Mouse (Mus musculus) kidney, adult 9 months (tissue): ENCODE results near the gene Suds3.

Source experiments
- DNase-seq: peaks from one replicate; pipeline ENCODE4 v3.0.0; 2022

The Suds3 gene

GRCm38 (mm10) chr5:117115836-117116366, at the start of gene Suds3:
TSS of gene Suds3 (minus strand) at chr5:117116113.
- DNase-seq, result peak; percentile 98

GRCm38 (mm10) chr5:117164923-117165322, 49.0 kb upstream of the Suds3 start:
- no peak for DNase-seq

GRCm38 (mm10) chr5:117164516-117164915, 48.6 kb upstream of the Suds3 start:
- DNase-seq, result no peak

GRCm38 (mm10) chr5:117163790-117164189, 47.9 kb upstream of the Suds3 start:
- no peak for DNase-seq

GRCm38 (mm10) chr5:117160499-117160898, 44.6 kb upstream of the Suds3 start:
- peak; percentile 28 for DNase-seq

- DNase-seq, result no peak
Observed at GRCm38 (mm10) chr5:117159805-117160291, 43.9 kb upstream of the Suds3 start.

GRCm38 (mm10) chr5:117159326-117159725, 43.4 kb upstream of the Suds3 start:
- DNase-seq, result no peak

GRCm38 (mm10) chr5:117158335-117159018, 42.6 kb upstream of the Suds3 start:
- peak; percentile 49 for DNase-seq

GRCm38 (mm10) chr5:117153527-117154091, 37.7 kb upstream of the Suds3 start:
- DNase-seq, result peak; percentile 39

- no peak for DNase-seq
Observed at GRCm38 (mm10) chr5:117152944-117153343, 37.0 kb upstream of the Suds3 start.

- DNase-seq, result no peak
Observed at GRCm38 (mm10) chr5:117150068-117150467, 34.2 kb upstream of the Suds3 start.

GRCm38 (mm10) chr5:117149054-117149942, 33.4 kb upstream of the Suds3 start:
- no peak for DNase-seq

- DNase-seq, result no peak
Observed at GRCm38 (mm10) chr5:117147187-117148095, 31.5 kb upstream of the Suds3 start.

GRCm38 (mm10) chr5:117146165-117146564, 30.3 kb upstream of the Suds3 start:
- no peak for DNase-seq

GRCm38 (mm10) chr5:117143721-117144135, 27.8 kb upstream of the Suds3 start:
- peak; percentile 28 for DNase-seq

GRCm38 (mm10) chr5:117140374-117140773, 24.5 kb upstream of the Suds3 start:
- DNase-seq, result no peak

GRCm38 (mm10) chr5:117139822-117140221, 23.9 kb upstream of the Suds3 start:
- no peak for DNase-seq

- no peak for DNase-seq
Observed at GRCm38 (mm10) chr5:117138295-117138988, 22.5 kb upstream of the Suds3 start.

GRCm38 (mm10) chr5:117137594-117137993, 21.7 kb upstream of the Suds3 start:
- DNase-seq, result no peak

- DNase-seq, result no peak
Observed at GRCm38 (mm10) chr5:117137011-117137410, 21.1 kb upstream of the Suds3 start.

- DNase-seq, result no peak
Observed at GRCm38 (mm10) chr5:117136570-117136969, 20.7 kb upstream of the Suds3 start.
